Mouse (Mus musculus): Measurements from ENCODE around the gene Vmn2r49. TPM values are rescaled to one million over a fixed set of nuclear protein-coding genes. Genes with fewer than 3 reads are reported as not detected.

Gene Vmn2r49
- not detected for total RNA-seq (2023)

DNA sequence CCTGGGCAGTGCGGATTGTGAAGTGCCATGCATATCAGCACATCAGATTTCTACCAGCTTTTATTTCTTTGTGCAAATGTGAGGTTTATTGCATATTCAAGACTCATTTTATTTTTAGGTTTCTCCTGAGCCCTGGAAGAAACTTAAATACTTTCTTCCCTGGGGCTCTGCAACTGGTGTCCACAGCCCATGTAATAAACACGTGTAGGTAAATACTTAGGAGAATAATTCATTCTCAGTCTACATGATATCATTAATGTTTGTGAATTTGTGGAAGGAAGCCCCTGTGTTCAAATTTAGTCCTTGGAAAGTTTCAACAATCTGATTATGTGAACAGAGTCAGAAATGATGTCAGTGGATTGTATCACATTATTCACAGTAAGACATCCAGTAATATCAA lies at the start of gene Vmn2r49:
Gene Vmn2r49, minus strand, starts transcription at position 101 of the 400 bp plus-strand sequence.

GRCm38 (mm10) chr7:9953485-9953884 lies 38.6 kb downstream of the Vmn2r49 start, which contains the start of gene Vmn2r48:
Vmn2r48 (minus strand) TSS chr7:9953585.

Other genes starting within 250 kb of the Vmn2r49 start
- gene Vmn2r46, start 221.7 kb downstream of the Vmn2r49 start, total RNA-seq (2023), result not detected
- not detected for gene Vmn2r47, start 150.9 kb downstream of the Vmn2r49 start, total RNA-seq (2023)
- gene Vmn2r48, start 38.7 kb downstream of the Vmn2r49 start, total RNA-seq (2023), result not detected
- not detected for gene Vmn2r50, start 61.0 kb upstream of the Vmn2r49 start, total RNA-seq (2023)
- not detected for gene Vmn2r51, start 113.5 kb upstream of the Vmn2r49 start, total RNA-seq (2023)
- gene Vmn2r52, start 184.3 kb upstream of the Vmn2r49 start, total RNA-seq (2023), result not detected

All from CD4-positive naive resting alpha-beta T cell, adult 76 days (primary cell).